ENCODE assay signal across 11 mouse cellular contexts in the genomic region with DNA sequence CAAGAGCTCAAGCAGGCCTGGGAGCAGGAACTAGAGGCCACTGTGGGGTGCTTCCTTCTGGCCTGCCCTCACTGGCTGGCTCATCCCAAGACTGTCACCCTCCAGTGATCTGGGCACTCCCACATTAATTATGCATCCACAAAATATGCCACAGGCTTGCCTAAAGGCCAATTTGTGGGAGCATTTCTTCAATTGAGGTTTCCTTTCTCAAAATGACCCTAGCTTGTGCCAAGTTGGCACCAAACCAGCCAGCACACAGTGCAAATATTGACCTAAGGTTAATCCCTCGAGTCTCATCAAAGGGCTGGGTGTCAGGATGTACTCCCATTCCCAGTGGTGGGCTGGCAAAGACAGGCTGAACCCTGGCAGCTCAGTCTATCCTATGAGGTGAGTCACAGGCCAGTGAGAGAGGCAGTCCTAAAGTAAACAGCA.
DNase-seq lines count a peak whose midpoint lies in the region; TF ChIP-seq lines count a peak whose summit lies in the region.
"Had no signal": no experiment of that assay in that cellular context is flagged by ENCODE, and none has a peak within 500 bp of the region (broad histone marks: within the 10 kb centered on the region; RNA-seq: fewer than 3 reads in every experiment).

No protein-coding gene starts in this region.

- TF ChIP-seq POLR2A in brain, embryonic 14.5 days (IDR thresholded peaks at IDR 0.05; ENCODE audit: borderline replicate concordance, extremely low read depth, insufficient read depth, insufficient read length, poor library complexity, severe bottlenecking), result no peak

- H3K4me1 ChIP-seq in heart, embryonic 10.5 days, result no peaks in the 10 kb centered on the region
- H3K4me1 ChIP-seq: limb, embryonic 13.5 days; neural tube, embryonic 13.5 days had no signal

- DNase-seq in ovary, adult 18-20 months (ENCODE audit: low spot score), result peak; percentile 41
- DNase-seq in ovary, postnatal 10 days (ENCODE audit: low spot score), result no peak
- peak; percentile 76 for DNase-seq in brain, embryonic 14.5 days (ENCODE audit: low read depth)
- peak; percentile 63 for DNase-seq in kidney, postnatal 10 days
- DNase-seq in ovary, postnatal 36 days (ENCODE audit: low spot score), result peak; percentile 30
- DNase-seq in heart, embryonic 10.5 days (ENCODE audit: low spot score), result no peak
- no peak for DNase-seq in gastrocnemius, postnatal 4 days (ENCODE audit: low spot score in 2 of 2)
- DNase-seq: cerebellum, adult 9-10 months; thymus, postnatal 14 days had no signal

- H3K27ac ChIP-seq in heart, embryonic 10.5 days, result no peak overlapping the region
- H3K27ac ChIP-seq: limb, embryonic 13.5 days; neural tube, embryonic 13.5 days had no signal

- no peak for TF ChIP-seq CTCF in brain, embryonic 14.5 days (IDR thresholded peaks at IDR 0.05; ENCODE audit: borderline replicate concordance, extremely low read depth, insufficient read depth, insufficient read length)

- no peak overlapping the region for H3K4me3 ChIP-seq in heart, embryonic 10.5 days
- H3K4me3 ChIP-seq: limb, embryonic 13.5 days; neural tube, embryonic 13.5 days had no signal

- H3K9me3 ChIP-seq in heart, embryonic 10.5 days, result no peaks in the 10 kb centered on the region
- H3K9me3 ChIP-seq: limb, embryonic 13.5 days; neural tube, embryonic 13.5 days had no signal

- 25% methylated on average over 1 of the region's 1 CpGs for WGBS in heart, embryonic 10.5 days

- no peaks in the 10 kb centered on the region for H3K36me3 ChIP-seq in heart, embryonic 10.5 days
- H3K36me3 ChIP-seq: limb, embryonic 13.5 days; neural tube, embryonic 13.5 days had no signal

- H3K27me3 ChIP-seq in heart, embryonic 10.5 days (ENCODE audit: insufficient read depth, poor library complexity, severe bottlenecking), result no peaks in the 10 kb centered on the region
- H3K27me3 ChIP-seq: limb, embryonic 13.5 days; neural tube, embryonic 13.5 days had no signal

Comparison
In these comparisons a context has a peak if more than half of its experiments do, and no peak if none do; other contexts are left out.
1. DNase-seq: peak in ovary, adult 18-20 months (single experiment), brain, embryonic 14.5 days (single experiment), kidney, postnatal 10 days (single experiment) and ovary, postnatal 36 days (single experiment); none in ovary, postnatal 10 days (single experiment), heart, embryonic 10.5 days (single experiment) and gastrocnemius, postnatal 4 days (0 of 2).